Mouse (Mus musculus) C2C12 (cell line): Measurements from ENCODE around the gene Hopx. TPM values are rescaled to one million over a fixed set of nuclear protein-coding genes. Genes with fewer than 3 reads are reported as not detected.

Source experiments
- H3K27me3 ChIP-seq: one replicate; pipeline ENCODE4 v1.6.1; 2011; ENCODE audit not compliant: control insufficient read depth, insufficient read depth, insufficient read length
- H3K36me3 ChIP-seq: one replicate; pipeline ENCODE4 v1.6.1; 2011; ENCODE audit not compliant: control insufficient read depth, insufficient read depth
- H3K4me3 ChIP-seq: one replicate; pipeline ENCODE4 v1.5.1; 2011; ENCODE audit warnings: mild to moderate bottlenecking, control low read depth; ENCODE audit not compliant: poor library complexity, insufficient read depth, severe bottlenecking
- H3K79me2 ChIP-seq: one replicate; pipeline ENCODE4 v1.6.1; 2011; ENCODE audit not compliant: control insufficient read depth, insufficient read depth
- H3K79me3 ChIP-seq: one replicate; pipeline ENCODE4 v1.6.1; 2011; ENCODE audit warnings: low read depth, control low read depth
- H3ac ChIP-seq: one replicate; pipeline ENCODE3; 2011; ENCODE audit warnings: low read depth; ENCODE audit not compliant: control insufficient read depth, insufficient read length
- CEBPB ChIP-seq: IDR thresholded peaks from one replicate; pipeline ENCODE4 v1.6.1; 2011; ENCODE audit warnings: low read depth, mild to moderate bottlenecking, control low read depth, moderate library complexity
- CTCF ChIP-seq: IDR thresholded peaks from one replicate; pipeline ENCODE4 v1.5.1; 2011; ENCODE audit not compliant: control insufficient read depth, insufficient read depth, insufficient read length
- FOSL1 ChIP-seq: IDR thresholded peaks from one replicate; pipeline ENCODE4 v1.8.0; 2011; ENCODE audit warnings: mild to moderate bottlenecking, low read length; ENCODE audit not compliant: poor library complexity, insufficient read depth, severe bottlenecking
- MAX ChIP-seq: IDR thresholded peaks from one replicate; pipeline ENCODE4 v1.6.1; 2011; ENCODE audit warnings: mild to moderate bottlenecking, control low read depth
- MYOD1 ChIP-seq: IDR thresholded peaks from one replicate; pipeline ENCODE4 v1.6.1; 2011; ENCODE audit warnings: low read depth; ENCODE audit not compliant: control insufficient read depth, insufficient read length
- MYOG ChIP-seq: IDR thresholded peaks from one replicate; pipeline ENCODE4 v1.6.1; 2011; ENCODE audit not compliant: control insufficient read depth, insufficient read length; ENCODE audit errors: extremely low read depth
- USF1 ChIP-seq: IDR thresholded peaks from one replicate; pipeline ENCODE4 v1.6.1; 2011; ENCODE audit warnings: low read depth, mild to moderate bottlenecking, control low read depth, moderate library complexity
- polyA plus RNA-seq: library from polyadenylated mRNA; unstranded; fragments of >200 nt; fragmentation: generic; extraction: Trizol; gene quantifications from one replicate; pipeline ENCODE4 v1.2.1, GENCODE M21; 2012; ENCODE audit warnings: missing spikeins

Hopx gene
- polyA plus RNA-seq, 1 experiment = 0.15 TPM

GRCm38 (mm10) chr5:77108806-77109205, 6.1 kb downstream of the Hopx start:
- Histone ChIP-seq H3ac (no peak overlapping the region), H3K79me3 (no peaks in the 10 kb centered on the region), H3K27me3 (no peaks in the 10 kb centered on the region), H3K36me3 (no peaks in the 10 kb centered on the region), H3K79me2 (no peaks in the 10 kb centered on the region), H3K4me3 (no peak overlapping the region)
- TF ChIP-seq FOSL1 (no peak), USF1 (no peak), CTCF (no peak), CEBPB (no peak), MYOD1 (no peak), MYOG (no peak), MAX (no peak)

GRCm38 (mm10) chr5:77107146-77107822, 7.6 kb downstream of the Hopx start:
- no peak overlapping the region for H3ac ChIP-seq
- no peaks in the 10 kb centered on the region for H3K36me3 ChIP-seq
- TF ChIP-seq USF1 = no peak
- no peak for TF ChIP-seq MYOD1
- TF ChIP-seq CEBPB = no peak
- TF ChIP-seq CTCF = no peak
- TF ChIP-seq MAX = no peak
- TF ChIP-seq FOSL1 = no peak
- TF ChIP-seq MYOG = no peak

GRCm38 (mm10) chr5:77102522-77103365, 12.2 kb downstream of the Hopx start:
- Histone ChIP-seq H3K79me2 (no peaks in the 10 kb centered on the region), H3K27me3 (no peaks in the 10 kb centered on the region), H3K79me3 (no peaks in the 10 kb centered on the region), H3ac (no peak overlapping the region), H3K4me3 (no peak overlapping the region), H3K36me3 (no peaks in the 10 kb centered on the region)
- no peak for TF ChIP-seq MAX
- no peak for TF ChIP-seq FOSL1
- no peak for TF ChIP-seq MYOD1

More at GRCm38 (mm10) chr5:77107146-77107822, 7.6 kb downstream of the Hopx start:
- no peak overlapping the region for H3K4me3 ChIP-seq
- no peaks in the 10 kb centered on the region for H3K79me2 ChIP-seq
- H3K79me3 ChIP-seq = no peaks in the 10 kb centered on the region
- H3K27me3 ChIP-seq = no peaks in the 10 kb centered on the region

GRCm38 (mm10) chr5:77100691-77101090, 14.2 kb downstream of the Hopx start:
- H3K27me3 ChIP-seq = no peaks in the 10 kb centered on the region
- no peaks in the 10 kb centered on the region for H3K79me3 ChIP-seq
- TF ChIP-seq CTCF (no peak), MYOD1 (no peak), MAX (no peak), FOSL1 (no peak), MYOG (no peak), USF1 (no peak), CEBPB (no peak)
- H3K79me2 ChIP-seq = no peaks in the 10 kb centered on the region
- no peak overlapping the region for H3ac ChIP-seq
- H3K4me3 ChIP-seq = no peak overlapping the region
- H3K36me3 ChIP-seq = no peaks in the 10 kb centered on the region

- no peak overlapping the region for H3ac ChIP-seq
- no peaks in the 10 kb centered on the region for H3K79me3 ChIP-seq
- TF ChIP-seq CEBPB (no peak), FOSL1 (no peak), MAX (no peak)
- no peak overlapping the region for H3K4me3 ChIP-seq
- H3K36me3 ChIP-seq = no peaks in the 10 kb centered on the region
- no peaks in the 10 kb centered on the region for H3K79me2 ChIP-seq
- H3K27me3 ChIP-seq = no peaks in the 10 kb centered on the region
These were observed 14.9 kb downstream of the Hopx start for GRCm38 (mm10) chr5:77099997-77100380.
